Mouse (Mus musculus) liver, postnatal 0 days (tissue): ENCODE results near the gene Mib2.

ENCODE experiments used
- CTCF ChIP-seq: sonication (generic); IDR thresholded peaks from 2 replicates; pipeline ENCODE4 v1.5.1; 2016; ENCODE audit warnings: antibody characterized with exemption, low read depth
- EP300 ChIP-seq: IDR thresholded peaks from 2 replicates; pipeline ENCODE4 v1.6.1; 2016; ENCODE audit warnings: antibody characterized with exemption, low read depth, mild to moderate bottlenecking

GRCm38 (mm10) chr4:155700425-155700824 is 31.4 kb upstream of the Mib2 start:
- TF ChIP-seq CTCF (peak; percentile 81), EP300 (no peak)
